Mouse (Mus musculus): ENCODE results near the gene Zfp287. TPM values are rescaled to one million over a fixed set of nuclear protein-coding genes. Genes with fewer than 3 reads are reported as not detected.

The Zfp287 gene
- polyA plus RNA-seq, 1 experiment: 0.90 TPM

DNA sequence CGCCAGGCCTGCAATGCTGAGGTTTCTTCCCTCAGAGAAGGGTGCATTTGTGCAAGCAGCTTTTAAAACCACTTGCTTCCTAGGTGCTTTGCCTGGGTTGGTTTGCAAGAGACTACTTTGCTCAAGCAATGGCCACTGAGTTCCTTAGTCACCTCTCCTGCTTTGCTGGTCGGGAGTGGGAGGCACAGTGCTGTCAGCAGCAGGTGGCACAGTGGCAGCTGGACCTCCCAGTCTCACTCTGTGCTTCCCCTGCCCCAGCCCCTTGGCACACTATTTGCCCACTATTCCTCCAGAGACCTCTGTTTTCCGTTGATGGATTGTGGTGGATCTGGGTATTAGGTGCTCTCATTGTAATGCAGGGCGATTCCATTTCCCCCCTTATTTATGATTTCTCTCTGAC lies 16.4 kb upstream of the Zfp287 start:
- Histone ChIP-seq H3K79me2 (ENCODE audit: control insufficient read depth, insufficient read depth) (no peaks in the 10 kb centered on the region), H3ac (ENCODE audit: control insufficient read depth, insufficient read length) (no peak overlapping the region), H3K4me2 (ENCODE audit: low read depth) (no peak overlapping the region), H3K4me3 (no peak overlapping the region), H3K27me3 (ENCODE audit: control insufficient read depth, insufficient read depth, insufficient read length) (no peaks in the 10 kb centered on the region), H3K36me3 (ENCODE audit: control insufficient read depth, insufficient read depth) (no peaks in the 10 kb centered on the region)
- TF ChIP-seq MYOD1 (IDR thresholded peaks at IDR 0.05; ENCODE audit: control insufficient read depth in 1 of 3, insufficient read length in 2 of 3, low read depth in 2 of 3): peak in 2 of 3 experiments; percentile 85 to 87
- no peak for TF ChIP-seq POLR2AphosphoS2 (IDR thresholded peaks at IDR 0.05; ENCODE audit: insufficient read length, low read depth)
- peak in 2 of 3 experiments; percentile 67 to 75 for TF ChIP-seq MYOG (IDR thresholded peaks at IDR 0.05; ENCODE audit: control insufficient read depth in 1 of 3, insufficient read depth in 1 of 3, insufficient read length in 2 of 3, low read depth in 2 of 3)

DNA sequence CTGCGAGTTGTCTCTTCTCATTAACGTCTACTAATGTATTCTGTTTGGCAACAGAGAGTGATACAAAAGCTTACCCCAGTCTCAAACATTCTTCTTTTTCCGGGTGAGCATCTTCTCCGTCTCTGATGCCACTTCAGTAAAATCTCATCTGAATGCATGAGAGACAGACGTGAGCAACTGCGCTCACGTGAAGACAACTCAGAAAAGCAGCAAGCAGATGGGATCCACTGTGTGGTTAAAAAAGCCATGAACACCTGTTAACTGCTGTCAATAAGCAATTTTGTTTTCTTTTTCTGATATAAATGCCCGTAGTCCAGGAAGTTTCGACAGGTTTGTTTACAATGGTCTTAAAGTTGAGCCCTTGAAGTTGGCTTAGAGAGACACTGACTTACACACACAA lies 15.5 kb upstream of the Zfp287 start:
- no peak overlapping the region for H3K4me2 ChIP-seq (ENCODE audit: low read depth)
- H3K27me3 ChIP-seq (ENCODE audit: control insufficient read depth, insufficient read depth, insufficient read length): no peaks in the 10 kb centered on the region
- H3K4me3 ChIP-seq: no peak overlapping the region
- no peaks in the 10 kb centered on the region for H3K79me2 ChIP-seq (ENCODE audit: control insufficient read depth, insufficient read depth)
- TF ChIP-seq SRF (IDR thresholded peaks at IDR 0.05; ENCODE audit: control insufficient read depth, insufficient read length, low read depth) (no peak), MYOD1 (IDR thresholded peaks at IDR 0.05; ENCODE audit: control insufficient read depth in 1 of 3, insufficient read length in 2 of 3, low read depth in 2 of 3) (peak in 2 of 3 experiments; percentile 65 to 86)
- H3ac ChIP-seq (ENCODE audit: control insufficient read depth, insufficient read length): no peak overlapping the region
- H3K36me3 ChIP-seq (ENCODE audit: control insufficient read depth, insufficient read depth): no peaks in the 10 kb centered on the region

DNA sequence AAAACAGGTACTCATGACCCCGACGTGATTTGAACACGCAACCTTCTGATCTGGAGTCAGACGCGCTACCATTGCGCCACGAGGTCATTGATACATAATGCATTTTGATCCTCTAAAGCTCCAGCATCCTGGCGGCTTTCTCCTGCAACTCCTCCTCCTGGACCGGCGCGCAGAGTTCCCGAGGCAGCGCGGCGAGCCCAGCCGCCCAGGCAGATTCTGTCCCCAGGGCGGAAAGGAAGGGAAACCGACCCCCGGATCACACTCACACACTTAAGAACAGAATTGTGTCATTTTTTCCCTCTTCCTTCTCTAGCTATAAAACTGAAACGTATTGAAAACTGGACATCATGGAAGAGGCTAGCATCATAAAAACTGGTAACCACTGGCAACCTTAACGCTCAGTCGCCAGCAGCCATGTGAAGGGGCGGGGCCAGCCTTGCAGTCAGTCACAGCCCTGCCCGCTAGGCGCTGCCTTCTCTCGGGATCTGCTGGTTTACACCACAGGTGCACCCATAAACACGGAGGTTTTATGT lies 14.4 kb upstream of the Zfp287 start:
- no peaks in the 10 kb centered on the region for H3K36me3 ChIP-seq (ENCODE audit: control insufficient read depth, insufficient read depth)
- TF ChIP-seq SRF (IDR thresholded peaks at IDR 0.05; ENCODE audit: control insufficient read depth, insufficient read length, low read depth) (no peak), MYOD1 (IDR thresholded peaks at IDR 0.05; ENCODE audit: control insufficient read depth in 1 of 3, insufficient read length in 2 of 3, low read depth in 2 of 3) (peak in 1 of 3 experiments; percentile 10), CEBPB (IDR thresholded peaks at IDR 0.05; ENCODE audit: insufficient read depth, poor library complexity, severe bottlenecking) (no peak), E2F4 (IDR thresholded peaks at IDR 0.05; ENCODE audit: insufficient read depth) (no peak)
- H3K4me2 ChIP-seq (ENCODE audit: low read depth): peak overlapping the region; percentile 61
- H3K27me3 ChIP-seq (ENCODE audit: control insufficient read depth, insufficient read depth, insufficient read length): no peaks in the 10 kb centered on the region
- no peaks in the 10 kb centered on the region for H3K79me2 ChIP-seq (ENCODE audit: control insufficient read depth, insufficient read depth)
- no peak overlapping the region for H3K4me3 ChIP-seq
- no peak overlapping the region for H3ac ChIP-seq (ENCODE audit: control insufficient read depth, insufficient read length)

DNA sequence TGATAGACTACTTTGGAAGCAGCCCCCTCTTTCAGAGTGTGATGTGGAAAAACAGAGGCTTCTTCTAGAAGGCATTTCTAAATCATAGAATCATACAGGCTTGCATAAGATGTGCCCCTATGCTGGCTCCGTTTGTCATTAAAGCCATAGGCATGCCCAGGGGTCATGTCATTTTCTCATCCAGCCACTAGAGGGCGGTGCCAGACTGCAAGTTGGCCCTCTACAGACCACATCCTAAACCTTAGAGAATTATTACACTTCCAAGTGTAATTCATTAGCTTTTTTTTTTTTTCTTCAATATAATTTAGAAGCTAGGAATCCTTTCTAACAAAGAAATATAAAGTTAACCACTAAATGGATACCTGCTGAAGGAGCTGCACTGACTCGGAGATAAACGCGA lies 12.4 kb upstream of the Zfp287 start:
- H3K4me2 ChIP-seq (ENCODE audit: low read depth): no peak overlapping the region
- no peaks in the 10 kb centered on the region for H3K36me3 ChIP-seq (ENCODE audit: control insufficient read depth, insufficient read depth)
- H3ac ChIP-seq (ENCODE audit: control insufficient read depth, insufficient read length): no peak overlapping the region
- H3K27me3 ChIP-seq (ENCODE audit: control insufficient read depth, insufficient read depth, insufficient read length): no peaks in the 10 kb centered on the region
- no peaks in the 10 kb centered on the region for H3K79me2 ChIP-seq (ENCODE audit: control insufficient read depth, insufficient read depth)
- no peak overlapping the region for H3K4me3 ChIP-seq
- no peak for TF ChIP-seq TCF12 (IDR thresholded peaks at IDR 0.05; ENCODE audit: insufficient read depth, poor library complexity, severe bottlenecking)
- TF ChIP-seq E2F4 (IDR thresholded peaks at IDR 0.05; ENCODE audit: insufficient read depth): no peak
- no peak for TF ChIP-seq REST (IDR thresholded peaks at IDR 0.05; ENCODE audit: insufficient read depth, insufficient read length)
- no peak for TF ChIP-seq POLR2AphosphoS2 (IDR thresholded peaks at IDR 0.05; ENCODE audit: insufficient read length, low read depth)
- no peak for TF ChIP-seq TCF3 (IDR thresholded peaks at IDR 0.05; ENCODE audit: insufficient read length, low read depth)
- no peak for TF ChIP-seq MYOD1 (IDR thresholded peaks at IDR 0.05; ENCODE audit: control insufficient read depth in 1 of 3, insufficient read length in 2 of 3, low read depth in 2 of 3)
- TF ChIP-seq CEBPB (IDR thresholded peaks at IDR 0.05; ENCODE audit: insufficient read depth, poor library complexity, severe bottlenecking): no peak
- TF ChIP-seq SRF (IDR thresholded peaks at IDR 0.05; ENCODE audit: control insufficient read depth, insufficient read length, low read depth): no peak
- TF ChIP-seq MYOG (IDR thresholded peaks at IDR 0.05; ENCODE audit: control insufficient read depth in 1 of 3, insufficient read depth in 1 of 3, insufficient read length in 2 of 3, low read depth in 2 of 3): no peak
- no peak for TF ChIP-seq POLR2A (IDR thresholded peaks at IDR 0.05; ENCODE audit: insufficient read length, low read depth)
- no peak for TF ChIP-seq MAX (IDR thresholded peaks at IDR 0.05; ENCODE audit: low read depth)
- TF ChIP-seq USF1 (IDR thresholded peaks at IDR 0.05; ENCODE audit: low read depth): no peak

DNA sequence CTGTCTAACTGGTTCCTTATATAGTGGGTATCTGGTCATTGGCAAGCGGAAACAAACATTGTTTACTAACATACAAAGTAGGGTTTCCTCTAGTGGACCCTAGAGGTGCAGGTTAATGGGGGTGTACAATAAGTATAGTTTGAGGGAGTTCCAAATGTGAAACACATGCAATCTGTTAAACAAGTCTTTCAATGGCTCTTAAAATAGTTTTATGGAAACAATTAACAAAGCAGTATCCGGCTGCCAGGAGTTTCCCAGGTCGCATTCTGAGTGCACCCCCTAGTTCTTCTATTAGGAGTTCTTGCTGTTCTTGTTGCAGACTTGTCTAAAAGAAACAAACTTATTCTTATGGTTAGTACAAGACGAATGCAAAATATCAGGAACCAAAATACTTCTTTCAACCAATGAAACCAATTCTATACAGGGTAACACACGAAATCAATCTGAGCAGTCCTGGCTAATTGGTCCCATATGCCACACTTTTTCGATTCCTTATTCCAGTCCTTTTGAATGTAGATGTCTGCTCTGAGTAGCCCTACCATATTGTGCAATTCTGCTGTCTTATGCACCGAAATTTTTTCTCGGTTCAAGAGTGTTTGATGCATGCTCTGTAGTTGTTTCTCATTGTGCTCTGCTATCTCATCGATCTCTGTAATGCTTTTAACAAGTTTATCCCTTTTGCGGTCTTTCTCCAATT lies 10.7 kb upstream of the Zfp287 start:
- Histone ChIP-seq H3K4me3 (no peak overlapping the region), H3K4me2 (ENCODE audit: low read depth) (no peak overlapping the region), H3K36me3 (ENCODE audit: control insufficient read depth, insufficient read depth) (no peaks in the 10 kb centered on the region)

More for the DNA sequence above, 10.7 kb upstream of the Zfp287 start:
- Histone ChIP-seq H3K79me2 (ENCODE audit: control insufficient read depth, insufficient read depth) (no peaks in the 10 kb centered on the region), H3ac (ENCODE audit: control insufficient read depth, insufficient read length) (no peak overlapping the region), H3K27me3 (ENCODE audit: control insufficient read depth, insufficient read depth, insufficient read length) (no peaks in the 10 kb centered on the region)
- TF ChIP-seq REST (IDR thresholded peaks at IDR 0.05; ENCODE audit: insufficient read depth, insufficient read length) (no peak), SRF (IDR thresholded peaks at IDR 0.05; ENCODE audit: control insufficient read depth, insufficient read length, low read depth) (no peak), TCF12 (IDR thresholded peaks at IDR 0.05; ENCODE audit: insufficient read depth, poor library complexity, severe bottlenecking) (no peak), MYOG (IDR thresholded peaks at IDR 0.05; ENCODE audit: control insufficient read depth in 1 of 3, insufficient read depth in 1 of 3, insufficient read length in 2 of 3, low read depth in 2 of 3) (no peak), POLR2A (IDR thresholded peaks at IDR 0.05; ENCODE audit: insufficient read length, low read depth) (no peak)

All from myocyte (in vitro differentiated cells).